Mouse (Mus musculus) hindbrain, embryonic 12.5 days (tissue): ENCODE measurements around the gene Aldh1a2. TPM values are rescaled to one million over a fixed set of nuclear protein-coding genes. Genes with fewer than 3 reads are reported as not detected.

Experiments used
- ATAC-seq: fragments of 200-750 bp; cut with Nextera tagmentation; 2 replicates; pipeline ENCODE4 v1.8.0; 2017; ENCODE audit warnings: moderate TSS enrichment; ENCODE audit not compliant: low FRiP score
- H3K27ac ChIP-seq: fragments of 300-500 bp; sonication (generic); 2 replicates; pipeline ENCODE4 v1.5.1; 2016; ENCODE audit warnings: mild to moderate bottlenecking
- H3K27me3 ChIP-seq: fragments of 300-500 bp; sonication (generic); 2 replicates; pipeline ENCODE4 v1.6.1; 2016; ENCODE audit warnings: mild to moderate bottlenecking
- H3K36me3 ChIP-seq: fragments of 300-500 bp; sonication (generic); 2 replicates; pipeline ENCODE4 v1.6.1; 2016; ENCODE audit warnings: mild to moderate bottlenecking
- H3K4me1 ChIP-seq: fragments of 300-500 bp; sonication (generic); 2 replicates; pipeline ENCODE4 v1.6.1; 2016
- H3K4me2 ChIP-seq: fragments of 300-500 bp; sonication (generic); replicated peaks from 2 replicates; pipeline ENCODE4 v1.6.1; 2016; ENCODE audit warnings: mild to moderate bottlenecking
- H3K4me3 ChIP-seq: fragments of 300-500 bp; sonication (generic); 2 replicates; pipeline ENCODE4 v1.5.1; 2016; ENCODE audit warnings: mild to moderate bottlenecking
- H3K9ac ChIP-seq: fragments of 300-500 bp; sonication (generic); 2 replicates; pipeline ENCODE4 v1.6.1; 2016; ENCODE audit warnings: mild to moderate bottlenecking, moderate library complexity
- H3K9me3 ChIP-seq: fragments of 300-500 bp; sonication (generic); replicated peaks from 2 replicates; pipeline ENCODE4 v1.6.1; 2016; ENCODE audit warnings: mild to moderate bottlenecking
- WGBS: fragments of 180-500 bp; shearing (Covaris S2); methylation state at CpG from one replicate; pipeline ENCODE4 v1.1.7; 2016; 5-methylcytosine and 5-hydroxymethylcytosine counted together
- polyA plus RNA-seq: library from polyadenylated mRNA; unstranded; fragments of >200 nt; fragmentation: Nextera tagmentation; extraction: Ambion mirVana; gene quantifications from 2 replicates; pipeline ENCODE4 v1.2.1, GENCODE M21; 2016

Aldh1a2 gene
- 9.3 and 14.8 TPM in 2 replicates for polyA plus RNA-seq

DNA sequence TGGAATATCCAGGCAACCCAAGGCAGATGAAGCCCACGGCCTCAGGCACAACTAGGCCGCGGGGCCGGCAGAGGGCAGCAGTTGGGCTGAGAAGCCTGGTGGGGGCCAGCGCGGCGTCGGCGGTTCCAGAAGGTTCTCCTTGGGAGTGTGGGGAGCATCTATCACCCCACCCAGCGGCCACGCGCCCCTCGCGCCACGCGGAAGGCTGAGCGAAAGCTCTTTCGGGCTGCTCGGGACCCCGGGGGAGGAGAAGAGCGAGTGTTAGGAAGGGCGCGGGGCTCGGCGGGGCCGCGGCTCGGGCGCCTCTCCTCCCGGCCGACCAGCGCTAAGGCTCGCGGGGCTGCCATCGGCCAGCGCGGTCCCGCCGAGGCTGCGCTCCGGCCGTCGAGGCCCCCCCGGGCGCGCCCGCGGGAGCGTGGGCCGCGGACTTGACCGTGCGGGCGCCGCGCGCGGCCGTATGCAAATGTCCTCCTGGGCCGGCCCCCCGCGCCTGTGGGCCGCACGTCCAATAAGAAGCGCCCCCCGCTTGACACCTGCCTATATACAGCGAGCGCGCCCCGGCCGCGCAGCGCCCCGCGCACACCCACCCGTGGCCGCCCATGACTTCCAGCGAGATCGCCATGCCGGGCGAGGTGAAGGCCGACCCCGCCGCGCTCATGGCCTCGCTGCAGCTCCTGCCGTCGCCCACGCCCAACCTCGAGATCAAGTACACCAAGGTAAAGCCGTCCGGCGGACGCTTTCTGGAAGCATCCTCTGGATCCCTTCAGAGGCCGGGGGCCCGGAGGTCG lies at the start of gene Aldh1a2:
Gene Aldh1a2 (plus strand): TSS at position 542 of the 788 bp plus-strand sequence.
- no peak within 1 kb of the TSS for H3K27ac ChIP-seq
- peak; percentile 58; the same call in 1 of the 2 replicates for ATAC-seq
- under 1% methylated on average over 96 of the region's 97 CpGs for WGBS

DNA sequence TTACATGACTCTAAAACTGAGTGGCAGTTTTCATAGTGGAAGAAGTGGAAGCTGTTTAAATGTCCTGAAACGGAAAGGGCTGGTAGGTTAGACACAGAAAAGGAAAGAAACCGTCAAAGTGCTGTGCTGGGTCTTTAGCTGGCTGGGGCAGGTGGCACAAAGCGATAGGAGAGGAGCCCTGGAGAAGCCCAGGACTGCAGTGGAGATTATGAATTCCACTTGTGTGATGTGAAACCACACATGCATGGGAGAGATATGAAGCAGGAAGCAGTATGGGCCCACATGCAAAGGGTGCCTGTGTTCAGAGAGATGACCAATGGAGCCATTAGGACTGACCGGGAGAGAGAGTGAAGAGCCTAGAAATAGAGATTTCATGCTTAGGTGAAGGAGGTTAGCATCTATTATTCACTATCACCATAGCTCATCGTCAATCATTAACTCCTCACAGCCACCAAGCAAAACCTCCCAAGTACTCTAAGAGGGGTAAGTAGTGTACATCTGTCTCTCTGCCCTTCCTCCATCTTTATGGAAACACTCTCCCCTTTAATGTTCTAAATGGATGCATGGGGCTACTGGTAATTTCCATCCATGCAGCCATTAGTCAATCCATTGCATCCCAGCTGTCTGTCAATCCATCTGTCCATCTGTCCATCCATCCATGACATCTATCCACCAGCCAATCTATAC lies 49.4 kb upstream of the Aldh1a2 start:
- no peak overlapping the region for H3K4me2 ChIP-seq
- no peak for ATAC-seq
- no peak overlapping the region for H3K27ac ChIP-seq

More for the DNA sequence above, at the start of gene Aldh1a2:
- peak within 1 kb of the TSS; percentile 42 for H3K4me3 ChIP-seq
- no peaks in the 10 kb centered on the region for H3K9me3 ChIP-seq
- H3K4me2 ChIP-seq: peak within 1 kb of the TSS; percentile 62
- H3K36me3 ChIP-seq: no peaks in the 10 kb centered on the region
- H3K4me1 ChIP-seq: peaks cover 14% of the 10 kb centered on the region
- peaks cover 64% of the 10 kb centered on the region for H3K27me3 ChIP-seq
- H3K9ac ChIP-seq: peak within 1 kb of the TSS; percentile 35

DNA sequence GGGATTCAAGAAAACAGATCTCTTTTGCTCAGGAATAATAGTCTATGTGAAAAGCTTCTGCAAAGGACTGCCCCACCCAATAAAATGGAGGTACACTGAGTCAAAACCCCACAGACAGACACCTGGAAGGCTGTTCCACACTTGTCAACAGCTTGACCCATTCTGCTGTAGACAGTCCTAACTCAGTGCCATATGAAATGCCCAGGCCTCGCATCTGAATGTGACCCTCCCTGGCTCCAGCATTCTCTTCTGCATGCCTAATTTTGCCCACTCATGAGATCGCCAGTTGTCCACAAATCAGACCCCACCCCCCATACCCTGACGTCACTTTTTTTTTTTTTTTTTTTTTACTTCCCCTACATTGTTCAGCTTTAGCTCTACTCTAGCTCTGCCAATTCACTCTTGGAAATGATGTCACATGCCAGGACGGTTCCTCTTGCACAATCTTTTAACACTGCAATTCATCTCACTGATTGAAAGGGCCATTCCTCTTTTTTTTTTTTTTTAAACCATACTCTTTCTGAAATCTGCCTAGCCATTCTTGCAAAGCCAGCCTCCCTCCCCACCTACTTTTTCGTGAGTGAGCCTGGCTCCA lies 48.6 kb upstream of the Aldh1a2 start:
- H3K27ac ChIP-seq: no peak overlapping the region
- no peak overlapping the region for H3K4me3 ChIP-seq
- H3K4me1 ChIP-seq: no peaks in the 10 kb centered on the region
- H3K36me3 ChIP-seq: no peaks in the 10 kb centered on the region
- 64% methylated on average over 5 of the region's 5 CpGs for WGBS
- no peak overlapping the region for H3K4me2 ChIP-seq
- no peak for ATAC-seq
- H3K27me3 ChIP-seq: no peaks in the 10 kb centered on the region
- no peak overlapping the region for H3K9ac ChIP-seq
- no peaks in the 10 kb centered on the region for H3K9me3 ChIP-seq

More for the DNA sequence above, 49.4 kb upstream of the Aldh1a2 start:
- H3K9me3 ChIP-seq: no peaks in the 10 kb centered on the region
- no peak overlapping the region for H3K4me3 ChIP-seq
- WGBS: 91% methylated on average over 5 of the region's 5 CpGs
- no peaks in the 10 kb centered on the region for H3K27me3 ChIP-seq
- H3K36me3 ChIP-seq: no peaks in the 10 kb centered on the region
- no peak overlapping the region for H3K9ac ChIP-seq
- H3K4me1 ChIP-seq: no peaks in the 10 kb centered on the region

DNA sequence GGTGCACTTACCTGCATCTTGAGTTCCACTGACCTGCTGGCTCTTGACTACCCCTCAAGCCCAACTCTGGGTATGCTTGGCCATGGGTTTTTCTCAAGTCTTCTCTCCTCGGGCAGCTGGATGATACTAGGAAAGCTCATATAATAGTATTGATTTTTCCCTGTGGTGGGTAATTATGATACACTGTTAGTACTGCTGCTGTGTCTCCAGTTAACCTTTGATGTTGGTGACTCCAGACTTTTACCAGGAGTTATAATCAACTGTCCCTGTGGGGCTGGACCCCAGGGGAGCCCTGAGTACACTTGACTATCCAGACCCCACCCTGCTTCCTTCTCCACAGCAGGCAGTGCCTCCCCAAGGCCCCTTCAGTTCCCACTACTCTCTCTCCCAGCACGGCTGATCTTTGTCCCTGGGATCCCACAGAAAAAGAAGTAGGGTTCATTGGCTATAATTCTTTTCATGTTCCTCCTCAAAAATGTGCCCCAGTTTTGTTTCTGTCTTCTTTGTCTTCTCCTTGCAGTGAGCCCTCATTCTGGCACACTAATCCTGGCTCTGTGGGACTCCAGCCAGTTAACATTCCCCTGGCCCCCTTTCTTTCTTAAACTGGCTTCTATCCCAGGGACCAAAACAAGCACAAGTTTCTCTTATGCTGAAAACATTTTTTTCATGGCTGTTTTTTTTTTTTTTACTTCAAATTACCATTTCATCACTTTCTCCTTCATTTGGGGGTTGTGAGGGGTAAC lies 47.9 kb upstream of the Aldh1a2 start:
- no peak for ATAC-seq
- Histone ChIP-seq H3K9ac (no peak overlapping the region), H3K9me3 (no peaks in the 10 kb centered on the region), H3K4me3 (no peak overlapping the region), H3K36me3 (no peaks in the 10 kb centered on the region), H3K4me1 (no peaks in the 10 kb centered on the region), H3K27me3 (no peaks in the 10 kb centered on the region), H3K4me2 (no peak overlapping the region), H3K27ac (no peak overlapping the region)
- 41% methylated on average over 2 of the region's 2 CpGs for WGBS

DNA sequence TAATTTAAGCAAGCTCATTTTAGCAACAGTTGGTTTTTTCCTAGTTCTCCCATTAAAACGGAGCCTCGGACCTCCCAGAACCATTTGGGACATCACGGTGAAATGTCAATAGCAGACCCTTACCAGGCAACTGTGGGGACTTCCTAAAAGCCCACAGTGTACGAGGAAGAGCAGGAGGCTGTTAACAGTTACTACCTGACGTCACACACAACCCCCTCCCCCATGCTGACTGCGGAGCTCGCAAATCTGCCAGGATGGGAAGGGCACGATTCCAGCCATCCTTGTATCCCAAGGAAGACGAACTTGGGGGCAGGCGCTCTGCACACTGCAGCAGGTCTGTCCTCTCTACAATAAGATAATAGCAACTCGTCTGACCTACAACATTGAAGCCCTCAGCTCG lies 47.1 kb upstream of the Aldh1a2 start, which contains the start of gene Aqp9:
Gene Aqp9 (minus strand): TSS at position 172 of the 400 bp plus-strand sequence.
- Histone ChIP-seq H3K9ac (no peak within 1 kb of the TSS), H3K36me3 (no peaks in the 10 kb centered on the region), H3K4me1 (no peaks in the 10 kb centered on the region), H3K9me3 (no peaks in the 10 kb centered on the region), H3K4me3 (no peak within 1 kb of the TSS), H3K27ac (no peak within 1 kb of the TSS), H3K27me3 (no peaks in the 10 kb centered on the region), H3K4me2 (no peak within 1 kb of the TSS)
- 58% methylated on average over 12 of the region's 12 CpGs for WGBS
- no peak for ATAC-seq

DNA sequence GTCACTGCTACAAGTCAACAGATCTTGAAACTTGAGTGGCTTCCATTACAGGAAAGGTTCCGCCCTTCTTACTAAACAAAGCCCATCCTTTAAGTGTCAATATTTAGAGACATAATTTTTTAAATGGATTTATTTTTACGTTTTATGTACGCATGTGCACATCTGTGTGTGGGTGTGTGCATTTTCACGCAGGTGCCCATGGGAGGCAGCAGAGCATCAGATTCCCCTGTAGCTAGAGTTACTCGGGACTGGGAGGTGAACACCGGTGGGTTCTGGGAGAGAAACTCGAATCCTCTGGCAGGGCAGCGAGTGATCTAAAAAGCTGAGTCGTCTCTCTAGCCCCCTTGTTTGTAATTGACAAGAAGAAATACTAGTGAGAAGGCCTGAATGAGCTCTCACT lies 42.1 kb upstream of the Aldh1a2 start:
- ATAC-seq: no peak
- 67% methylated on average over 9 of the region's 9 CpGs for WGBS

DNA sequence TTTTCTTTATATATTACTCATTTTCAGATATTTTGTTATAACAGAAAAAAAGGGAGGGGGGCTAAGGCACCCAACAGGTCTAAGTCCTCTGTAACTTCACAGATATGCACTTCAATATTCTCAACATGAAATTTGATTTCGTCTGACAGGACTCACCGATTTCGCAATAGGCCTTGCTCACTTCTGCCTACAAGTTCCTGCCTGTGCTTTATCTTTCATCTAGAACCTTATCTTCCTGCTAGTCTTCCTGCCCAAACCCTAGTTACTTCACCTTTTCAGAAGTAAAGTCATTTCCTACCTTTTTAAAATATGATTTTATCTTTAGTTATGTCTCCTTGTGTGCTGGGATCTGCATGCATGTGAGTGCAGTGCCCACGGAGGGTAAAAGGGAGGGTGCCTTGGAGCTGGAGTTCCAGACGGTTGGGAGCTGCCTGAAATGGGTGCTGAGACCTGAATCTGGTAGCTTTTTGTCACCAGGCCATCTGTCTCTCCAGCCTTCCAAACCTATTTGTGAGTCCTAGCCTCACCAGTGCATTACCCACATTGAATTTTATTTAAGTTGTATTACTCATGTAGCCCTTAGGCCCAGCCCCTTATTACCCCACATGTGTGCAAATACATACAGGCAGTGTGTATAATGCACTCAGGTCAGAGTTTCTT lies 41.1 kb upstream of the Aldh1a2 start:
- H3K9ac ChIP-seq: no peak overlapping the region
- H3K36me3 ChIP-seq: no peaks in the 10 kb centered on the region
- H3K27me3 ChIP-seq: no peaks in the 10 kb centered on the region
- H3K27ac ChIP-seq: no peak overlapping the region
- no peak overlapping the region for H3K4me2 ChIP-seq
- no peaks in the 10 kb centered on the region for H3K4me1 ChIP-seq
- no peaks in the 10 kb centered on the region for H3K9me3 ChIP-seq
- no peak for ATAC-seq
- 83% methylated on average over 5 of the region's 5 CpGs for WGBS
- H3K4me3 ChIP-seq: no peak overlapping the region

More for the DNA sequence above, 42.1 kb upstream of the Aldh1a2 start:
- H3K27ac ChIP-seq: no peak overlapping the region
- H3K9ac ChIP-seq: no peak overlapping the region
- H3K27me3 ChIP-seq: no peaks in the 10 kb centered on the region
- no peaks in the 10 kb centered on the region for H3K36me3 ChIP-seq
- no peaks in the 10 kb centered on the region for H3K9me3 ChIP-seq
- H3K4me2 ChIP-seq: no peak overlapping the region
- H3K4me3 ChIP-seq: no peak overlapping the region
- no peaks in the 10 kb centered on the region for H3K4me1 ChIP-seq

DNA sequence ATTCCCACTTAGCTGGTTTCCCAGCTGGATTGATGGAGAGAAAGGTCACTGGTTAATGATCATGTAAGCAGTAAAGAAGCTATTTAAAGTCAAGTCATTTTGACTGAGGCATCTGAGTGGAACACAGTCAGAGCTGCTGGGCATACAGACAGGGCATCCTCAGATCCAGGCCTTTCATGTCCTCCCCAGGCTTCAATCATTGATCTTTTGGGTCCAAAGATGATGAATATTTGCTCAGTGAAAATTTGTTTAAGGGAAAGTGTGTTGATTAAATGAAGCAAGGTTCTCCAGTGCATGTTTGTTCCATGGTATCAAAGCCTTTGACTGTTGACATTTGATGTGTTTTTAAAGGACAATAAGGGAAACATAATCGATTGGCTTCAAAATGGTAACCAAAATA lies 39.9 kb upstream of the Aldh1a2 start:
- H3K9ac ChIP-seq: no peak overlapping the region
- H3K36me3 ChIP-seq: no peaks in the 10 kb centered on the region
- H3K9me3 ChIP-seq: no peaks in the 10 kb centered on the region
- no peak overlapping the region for H3K4me2 ChIP-seq
- H3K4me3 ChIP-seq: no peak overlapping the region
- no peaks in the 10 kb centered on the region for H3K4me1 ChIP-seq
- H3K27me3 ChIP-seq: no peaks in the 10 kb centered on the region
- no peak overlapping the region for H3K27ac ChIP-seq
- no peak for ATAC-seq
- 91% methylated on average over 1 of the region's 1 CpGs for WGBS

DNA sequence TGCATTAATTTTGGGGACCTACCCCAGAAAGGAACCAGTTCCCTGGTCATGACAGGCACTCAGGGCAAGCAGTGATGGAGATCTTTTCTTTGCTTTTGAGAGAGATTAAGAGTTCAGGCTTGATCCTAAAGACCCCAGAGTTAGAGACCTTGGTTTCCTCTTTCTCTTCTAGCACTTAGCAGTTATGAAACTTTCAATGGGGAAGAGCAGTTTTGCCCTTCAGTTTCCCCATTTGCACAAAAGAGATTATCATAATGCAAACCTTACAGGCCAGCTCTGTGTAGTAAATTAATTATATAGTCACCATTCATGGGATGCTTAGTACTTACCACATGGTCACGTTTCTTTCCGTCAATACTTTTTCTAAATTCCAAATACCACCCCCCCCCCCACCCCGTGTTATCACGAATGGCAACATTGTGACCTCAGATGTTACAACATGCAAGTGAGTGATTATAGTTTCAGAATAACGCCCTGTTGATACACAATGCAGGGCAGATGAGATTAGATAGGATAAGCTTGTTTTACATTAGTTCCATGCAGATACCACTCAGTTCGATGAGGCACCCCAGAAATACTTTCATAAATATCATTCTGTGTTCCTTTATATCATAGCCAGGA lies 36.2 kb upstream of the Aldh1a2 start:
- no peak for ATAC-seq
- H3K4me3 ChIP-seq: no peak overlapping the region
- H3K9me3 ChIP-seq: no peaks in the 10 kb centered on the region
- no peak overlapping the region for H3K27ac ChIP-seq
- no peaks in the 10 kb centered on the region for H3K4me1 ChIP-seq
- no peak overlapping the region for H3K9ac ChIP-seq
- no peak overlapping the region for H3K4me2 ChIP-seq
- no peaks in the 10 kb centered on the region for H3K27me3 ChIP-seq
- H3K36me3 ChIP-seq: no peaks in the 10 kb centered on the region
- WGBS: 86% methylated on average over 6 of the region's 6 CpGs

DNA sequence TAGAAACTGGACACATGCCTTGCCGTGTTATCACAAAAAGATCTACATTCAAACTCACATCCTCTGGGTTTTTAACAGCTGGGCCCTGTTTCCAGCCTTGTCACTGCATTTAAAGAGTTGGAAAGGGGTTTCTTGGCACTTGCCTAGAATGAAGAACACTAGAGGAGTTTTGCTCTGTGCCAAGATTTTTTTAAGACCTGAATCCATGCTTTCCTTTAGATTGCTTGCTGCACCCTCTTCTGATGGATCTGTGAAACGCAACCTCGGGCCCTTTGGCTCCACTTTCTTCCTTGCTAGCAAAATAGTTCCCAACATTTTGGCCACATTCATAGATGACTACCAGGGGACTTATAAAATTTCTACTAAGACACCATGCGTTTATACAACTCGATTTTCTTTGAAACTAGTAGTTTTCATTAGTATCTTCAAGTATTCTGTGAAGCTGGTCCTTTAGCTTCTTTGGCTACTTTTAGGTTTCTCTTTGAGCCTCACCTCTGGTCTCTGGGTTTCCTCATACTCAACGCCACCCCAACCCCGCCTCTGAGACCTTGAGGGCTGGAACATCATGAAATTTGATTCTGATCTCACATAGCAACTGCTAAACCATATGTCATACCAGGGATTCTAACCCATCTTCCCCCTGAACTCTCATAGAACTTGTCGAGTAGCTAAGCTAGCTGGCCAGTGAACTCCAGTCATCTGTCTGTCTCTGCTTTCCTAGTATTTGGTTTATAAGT lies 35.5 kb upstream of the Aldh1a2 start:
- no peaks in the 10 kb centered on the region for H3K4me1 ChIP-seq
- no peak overlapping the region for H3K27ac ChIP-seq
- H3K4me3 ChIP-seq: no peak overlapping the region
- 75% methylated on average over 8 of the region's 8 CpGs for WGBS
- no peaks in the 10 kb centered on the region for H3K27me3 ChIP-seq
- no peak overlapping the region for H3K9ac ChIP-seq
- no peaks in the 10 kb centered on the region for H3K36me3 ChIP-seq
- H3K4me2 ChIP-seq: no peak overlapping the region
- H3K9me3 ChIP-seq: no peaks in the 10 kb centered on the region
- no peak for ATAC-seq

DNA sequence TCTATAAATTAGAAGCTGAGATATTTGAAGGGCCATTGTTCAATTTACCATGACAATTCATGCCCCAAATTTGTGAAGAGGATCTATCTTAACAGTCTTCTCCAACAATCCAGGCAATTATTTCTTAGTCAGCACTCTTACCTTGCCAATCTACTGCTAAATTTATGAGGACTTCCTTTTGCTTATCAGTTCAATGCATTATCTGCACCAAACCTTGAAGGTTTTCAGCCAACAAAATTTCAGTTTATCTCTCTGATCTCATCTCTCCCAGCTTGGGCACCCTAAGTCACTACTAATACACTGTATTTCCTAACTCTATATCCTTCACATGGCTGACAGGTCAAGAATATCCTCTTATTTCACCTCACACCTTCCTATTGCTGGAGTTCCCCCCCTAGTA lies 30.3 kb upstream of the Aldh1a2 start:
- no peaks in the 10 kb centered on the region for H3K9me3 ChIP-seq

More for the DNA sequence above, 30.3 kb upstream of the Aldh1a2 start:
- no peak overlapping the region for H3K4me3 ChIP-seq
- H3K4me2 ChIP-seq: no peak overlapping the region
- no peaks in the 10 kb centered on the region for H3K4me1 ChIP-seq
- no peak for ATAC-seq
- H3K27ac ChIP-seq: no peak overlapping the region
- H3K27me3 ChIP-seq: no peaks in the 10 kb centered on the region
- H3K9ac ChIP-seq: no peak overlapping the region
- H3K36me3 ChIP-seq: no peaks in the 10 kb centered on the region
